Mouse (Mus musculus): ENCODE data around the gene Zfp593.

The Zfp593 gene

GRCm38 (mm10) chr4:134257198-134258009, 12.0 kb upstream of the Zfp593 start:
- DNase-seq (ENCODE audit: extremely low read depth, insufficient read length, low spot score), result no peak

- no peak for DNase-seq (ENCODE audit: extremely low read depth, insufficient read length, low spot score)
These were observed 11.2 kb upstream of the Zfp593 start for GRCm38 (mm10) chr4:134256407-134257197.

- DNase-seq (ENCODE audit: extremely low read depth, insufficient read length, low spot score), result no peak
These were observed 10.5 kb upstream of the Zfp593 start for GRCm38 (mm10) chr4:134255854-134256253.

- no peak for DNase-seq (ENCODE audit: extremely low read depth, insufficient read length, low spot score)
These were observed 9.4 kb upstream of the Zfp593 start for GRCm38 (mm10) chr4:134254835-134255234.

GRCm38 (mm10) chr4:134253722-134254324, 8.4 kb upstream of the Zfp593 start, which contains the start of gene Grrp1:
Gene Grrp1 (minus strand): TSS chr4:134254106.
- no peak for DNase-seq (ENCODE audit: extremely low read depth, insufficient read length, low spot score)

GRCm38 (mm10) chr4:134252911-134253721, 7.7 kb upstream of the Zfp593 start:
- no peak for DNase-seq (ENCODE audit: extremely low read depth, insufficient read length, low spot score)

- DNase-seq (ENCODE audit: extremely low read depth, insufficient read length, low spot score), result no peak
These were observed 6.9 kb upstream of the Zfp593 start for GRCm38 (mm10) chr4:134252131-134252910.

- no peak for DNase-seq (ENCODE audit: extremely low read depth, insufficient read length, low spot score)
These were observed 6.1 kb upstream of the Zfp593 start for GRCm38 (mm10) chr4:134251241-134252130.

GRCm38 (mm10) chr4:134250930-134251240, 5.5 kb upstream of the Zfp593 start:
- DNase-seq (ENCODE audit: extremely low read depth, insufficient read length, low spot score), result no peak

GRCm38 (mm10) chr4:134250116-134250929, 4.9 kb upstream of the Zfp593 start:
- no peak for DNase-seq (ENCODE audit: extremely low read depth, insufficient read length, low spot score)

GRCm38 (mm10) chr4:134249651-134250050, 4.3 kb upstream of the Zfp593 start:
- peak; percentile 49 for DNase-seq (ENCODE audit: extremely low read depth, insufficient read length, low spot score)

- no peak for DNase-seq (ENCODE audit: extremely low read depth, insufficient read length, low spot score)
These were observed 1.4 kb upstream of the Zfp593 start, which contains the start of gene Gm30191 for GRCm38 (mm10) chr4:134246719-134247258. Gene Gm30191 (plus strand): TSS chr4:134246935.

GRCm38 (mm10) chr4:134246256-134246655, 864 bp upstream of the Zfp593 start:
- no peak for DNase-seq (ENCODE audit: extremely low read depth, insufficient read length, low spot score)

- DNase-seq (ENCODE audit: extremely low read depth, insufficient read length, low spot score), result no peak
These were observed 1.7 kb downstream of the Zfp593 start, which contains the start of gene E130218I03Rik for GRCm38 (mm10) chr4:134243516-134244250. Gene E130218I03Rik (plus strand): TSS chr4:134243662.

- DNase-seq (ENCODE audit: extremely low read depth, insufficient read length, low spot score), result no peak
These were observed 6.7 kb downstream of the Zfp593 start for GRCm38 (mm10) chr4:134238686-134239085.

- DNase-seq (ENCODE audit: extremely low read depth, insufficient read length, low spot score), result peak; percentile 72
These were observed 7.1 kb downstream of the Zfp593 start, which contains the start of gene Cnksr1 for GRCm38 (mm10) chr4:134238279-134238651. Gene Cnksr1 (minus strand): TSS chr4:134238399.

Data from 3134 (cell line).